Mouse (Mus musculus) olfactory bulb, adult 2 months (tissue): ENCODE measurements around the gene Acaca. TPM values are rescaled to one million over a fixed set of nuclear protein-coding genes. Genes with fewer than 3 reads are reported as not detected.

Experiments used
- H3K27ac ChIP-seq: fragments of 200-500 bp; 2 replicates; pipeline ENCODE4 v1.5.1; 2012; ENCODE audit warnings: low read depth, low read length; ENCODE audit not compliant: insufficient read depth
- H3K4me1 ChIP-seq: fragments of 200-500 bp; 2 replicates; pipeline ENCODE4 v1.6.1; 2012; ENCODE audit warnings: low read length; ENCODE audit not compliant: control insufficient read depth, insufficient read depth
- H3K4me3 ChIP-seq: fragments of 200-500 bp; 2 replicates; pipeline ENCODE4 v1.5.1; 2012; ENCODE audit warnings: mild to moderate bottlenecking, low read depth, low read length, moderate library complexity; ENCODE audit not compliant: insufficient read depth
- CTCF ChIP-seq: fragments of 200-500 bp; IDR thresholded peaks from 2 replicates; pipeline ENCODE4 v1.5.1; 2012; ENCODE audit warnings: low read depth, mild to moderate bottlenecking, low read length, moderate library complexity; ENCODE audit not compliant: insufficient read depth
- POLR2A ChIP-seq: fragments of 200-500 bp; IDR thresholded peaks from 2 replicates; pipeline ENCODE4 v1.6.1; 2012; ENCODE audit warnings: mild to moderate bottlenecking, low read depth, low read length, moderate library complexity; ENCODE audit not compliant: insufficient read depth
- WGBS: fragments of 180-500 bp; shearing (Covaris S2); methylation state at CpG from one replicate; pipeline ENCODE4 v1.1.7; 2018; 5-methylcytosine and 5-hydroxymethylcytosine counted together
- polyA plus RNA-seq: library from polyadenylated mRNA; stranded (reverse); fragments of >200 nt; gene quantifications from 2 replicates; pipeline ENCODE4 v1.2.4, GENCODE M21; 2012; ENCODE audit warnings: low replicate concordance; ENCODE audit not compliant: missing spikeins, insufficient read depth, insufficient read length

Gene Acaca
- polyA plus RNA-seq: 53.0 TPM in 1 of 2 replicates, not detected in the other

- under 1% methylated on average over 72 of the region's 83 CpGs for WGBS
Measured at GRCm38 (mm10) chr11:84128943-84129798, at the start of gene Acaca, which contains the start of gene Tada2a. TSS of gene Acaca (plus strand) at chr11:84129672. TSS of gene Tada2a (minus strand) at chr11:84129600.

GRCm38 (mm10) chr11:84079887-84080286, 49.6 kb upstream of the Acaca start:
- TF ChIP-seq POLR2A: no peak
- no peak for TF ChIP-seq CTCF
- peaks cover 13% of the 10 kb centered on the region for H3K4me1 ChIP-seq
- 86% methylated on average over 4 of the region's 4 CpGs for WGBS
- no peak overlapping the region for H3K4me3 ChIP-seq
- H3K27ac ChIP-seq: no peak overlapping the region

More at GRCm38 (mm10) chr11:84128943-84129798, at the start of gene Acaca, which contains the start of gene Tada2a:
- TF ChIP-seq CTCF: no peak
- TF ChIP-seq POLR2A: peak; percentile 57
- H3K4me1 ChIP-seq: peaks cover 3% of the 10 kb centered on the region; the same call in 1 of the 2 replicates
- H3K27ac ChIP-seq: no peak within 1 kb of the TSS
- H3K4me3 ChIP-seq: peak within 1 kb of the TSS; percentile 85

GRCm38 (mm10) chr11:84080327-84080726, 49.1 kb upstream of the Acaca start:
- TF ChIP-seq POLR2A (no peak), CTCF (no peak)
- H3K4me1 ChIP-seq: peaks cover 13% of the 10 kb centered on the region
- no peak overlapping the region for H3K27ac ChIP-seq
- WGBS: 81% methylated on average over 3 of the region's 3 CpGs
- no peak overlapping the region for H3K4me3 ChIP-seq

- 89% methylated on average over 5 of the region's 5 CpGs for WGBS
- no peak overlapping the region for H3K4me3 ChIP-seq
- TF ChIP-seq POLR2A (no peak), CTCF (no peak)
- H3K27ac ChIP-seq: no peak overlapping the region
- H3K4me1 ChIP-seq: peaks cover 13% of the 10 kb centered on the region
Measured at GRCm38 (mm10) chr11:84081901-84082300, 47.6 kb upstream of the Acaca start.

DNA sequence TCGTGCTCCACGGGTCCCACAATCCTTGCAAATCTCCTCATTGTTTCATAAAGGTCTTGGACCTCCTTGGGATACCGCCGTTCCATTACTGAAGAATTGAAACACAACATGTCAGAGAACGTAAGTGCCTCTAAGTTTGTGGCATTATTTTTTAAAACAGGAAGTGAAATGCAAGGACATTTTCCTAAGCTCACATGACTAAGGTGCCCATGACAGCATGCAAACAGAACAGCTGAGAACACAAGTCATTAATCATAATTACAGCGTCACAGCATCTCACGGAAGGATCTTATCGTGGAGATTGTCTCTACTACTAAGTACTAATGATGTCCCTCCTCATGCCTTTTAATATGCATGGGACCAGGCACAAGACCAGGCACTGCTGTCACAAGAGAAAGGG, 38.9 kb upstream of the Acaca start:
- no peak for TF ChIP-seq CTCF
- TF ChIP-seq POLR2A: no peak
- 82% methylated on average over 8 of the region's 8 CpGs for WGBS
- H3K4me1 ChIP-seq: peaks cover 4% of the 10 kb centered on the region; the same call in 1 of the 2 replicates
- no peak overlapping the region for H3K4me3 ChIP-seq
- H3K27ac ChIP-seq: no peak overlapping the region

- Histone ChIP-seq H3K4me1 (peaks cover 15% of the 10 kb centered on the region), H3K27ac (no peak overlapping the region), H3K4me3 (no peak overlapping the region)
- 27% methylated on average over 4 of the region's 4 CpGs for WGBS
- no peak for TF ChIP-seq POLR2A
- no peak for TF ChIP-seq CTCF
Measured at GRCm38 (mm10) chr11:84095084-84095483, 34.4 kb upstream of the Acaca start.

- 20% methylated on average over 5 of the region's 5 CpGs for WGBS
- no peak overlapping the region for H3K4me3 ChIP-seq
- H3K27ac ChIP-seq: peak overlapping the region; percentile 78
- TF ChIP-seq CTCF: no peak
- no peak for TF ChIP-seq POLR2A
- H3K4me1 ChIP-seq: peaks cover 15% of the 10 kb centered on the region
Measured at GRCm38 (mm10) chr11:84097251-84097998, 32.0 kb upstream of the Acaca start.

DNA sequence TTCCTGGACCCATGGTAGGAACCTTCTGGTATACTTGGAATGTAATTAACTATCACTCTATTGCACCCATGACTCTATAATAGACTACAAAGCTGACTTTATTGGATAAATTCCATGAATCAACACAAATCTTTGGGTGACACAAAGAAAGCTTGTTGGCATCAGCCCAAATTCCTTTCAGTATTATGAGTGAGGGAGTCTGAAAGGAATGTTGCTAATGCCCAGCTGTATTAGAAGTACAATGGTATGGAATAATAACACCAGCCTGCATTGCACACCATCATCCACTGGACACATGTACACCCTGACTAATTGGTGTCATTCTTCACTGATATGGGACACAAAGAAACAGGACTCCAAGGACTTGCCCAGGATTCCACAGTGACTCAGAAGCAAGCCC, 28.3 kb upstream of the Acaca start:
- peaks cover 9% of the 10 kb centered on the region for H3K4me1 ChIP-seq
- TF ChIP-seq CTCF (no peak), POLR2A (no peak)
- H3K27ac ChIP-seq: no peak overlapping the region
- no peak overlapping the region for H3K4me3 ChIP-seq

GRCm38 (mm10) chr11:84104036-84104435, 25.4 kb upstream of the Acaca start:
- H3K4me3 ChIP-seq: no peak overlapping the region
- H3K4me1 ChIP-seq: no peaks in the 10 kb centered on the region
- WGBS: 94% methylated on average over 6 of the region's 6 CpGs
- TF ChIP-seq CTCF: no peak
- TF ChIP-seq POLR2A: no peak
- no peak overlapping the region for H3K27ac ChIP-seq
